Comparison of ENCODE assay signal across 14 mouse cellular contexts in the genomic region with DNA sequence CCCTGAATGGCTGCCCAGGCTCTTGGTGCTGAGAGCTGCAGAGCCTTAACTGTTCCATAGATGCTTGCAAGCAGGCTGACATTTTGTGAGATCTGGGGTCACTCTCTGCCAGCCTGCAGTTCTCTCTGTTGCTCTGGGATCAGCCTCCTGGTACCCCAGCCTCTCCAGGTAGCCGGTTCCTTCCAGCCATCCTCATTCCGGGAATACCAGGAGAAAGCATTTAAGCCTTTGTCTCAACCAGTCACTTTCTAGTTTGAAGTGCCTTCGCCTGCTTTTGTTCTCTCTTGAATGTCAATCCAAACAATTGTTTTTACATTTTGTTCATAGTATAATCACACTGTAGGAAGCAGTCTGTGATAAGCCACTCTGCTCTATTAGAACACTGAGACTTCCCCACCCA.
"Had no signal": no experiment of that assay in that cellular context is flagged by ENCODE, and none has a peak within 500 bp of the region (broad histone marks: within the 10 kb centered on the region; RNA-seq: fewer than 3 reads in every experiment).

No protein-coding gene starts in this region.

- H3K36me3 ChIP-seq: midbrain, embryonic 13.5 days; midbrain, embryonic 15.5 days; neural tube, embryonic 12.5 days had no signal

- H3K9ac ChIP-seq: lung, embryonic 14.5 days; midbrain, embryonic 13.5 days; midbrain, embryonic 15.5 days; neural tube, embryonic 12.5 days had no signal

- H3K4me3 ChIP-seq: megakaryocyte, embryonic 14.5 days; midbrain, embryonic 13.5 days; midbrain, embryonic 15.5 days; neural tube, embryonic 12.5 days had no signal

- H3K9me3 ChIP-seq: megakaryocyte, embryonic 14.5 days; midbrain, embryonic 13.5 days; midbrain, embryonic 15.5 days; neural tube, embryonic 12.5 days had no signal

- H3K27me3 ChIP-seq: megakaryocyte, embryonic 14.5 days; midbrain, embryonic 13.5 days; midbrain, embryonic 15.5 days; neural tube, embryonic 12.5 days had no signal

- ATAC-seq: midbrain, embryonic 13.5 days; midbrain, embryonic 15.5 days had no signal

- DNase-seq: lung, adult 18-20 months; lung, embryonic 14.5 days; lung, postnatal 10 days; lung, postnatal 36 days; right cerebral cortex, postnatal 14 days; spleen, adult 18-20 months; thymus, adult 18-20 months; thymus, postnatal 25 days had no signal

- H3K4me2 ChIP-seq: lung, embryonic 14.5 days; midbrain, embryonic 11.5 days; midbrain, embryonic 13.5 days; midbrain, embryonic 15.5 days; neural tube, embryonic 12.5 days had no signal

- H3K4me1 ChIP-seq: megakaryocyte, embryonic 14.5 days; midbrain, embryonic 15.5 days; neural tube, embryonic 12.5 days had no signal

- H3K27ac ChIP-seq: macrophage; midbrain, embryonic 13.5 days; midbrain, embryonic 15.5 days; neural tube, embryonic 12.5 days had no signal
